Mouse (Mus musculus) cerebellum, postnatal 4 days (tissue): ENCODE results near the gene Banf2.

Experiments used
- DNase-seq, 2 experiments: peaks; one replicate each; pipeline ENCODE4 v3.0.0; 2022; ENCODE audit warnings: low spot score in 2 of 2, mixed read lengths in 1 of 2

Banf2 gene

DNA sequence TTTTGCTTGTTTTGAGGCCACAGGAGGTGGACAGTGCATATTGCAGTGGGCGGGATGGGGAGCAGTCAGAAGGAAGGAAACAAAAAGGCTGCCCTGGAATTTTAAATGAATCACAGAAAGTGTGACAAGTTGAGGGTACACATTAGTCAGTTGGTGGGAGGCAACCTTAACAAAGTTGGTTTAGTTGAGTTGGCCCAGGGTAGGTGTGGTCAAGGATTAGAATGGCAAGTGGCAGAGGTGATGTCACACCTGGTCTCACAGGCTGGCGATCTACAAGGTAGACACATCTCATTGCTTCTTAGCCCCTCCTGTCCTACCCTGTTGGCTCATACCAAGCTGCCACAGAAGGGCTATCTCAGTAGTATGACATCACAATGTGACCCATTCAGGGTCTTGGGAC lies at the start of gene Banf2:
TSS of gene Banf2 (plus strand) at position 396 of the 400 bp plus-strand sequence.
- no peak for DNase-seq

- no peak for DNase-seq
These were observed 49.4 kb upstream of the Banf2 start for GRCm38 (mm10) chr2:143983482-143983881.

DNA sequence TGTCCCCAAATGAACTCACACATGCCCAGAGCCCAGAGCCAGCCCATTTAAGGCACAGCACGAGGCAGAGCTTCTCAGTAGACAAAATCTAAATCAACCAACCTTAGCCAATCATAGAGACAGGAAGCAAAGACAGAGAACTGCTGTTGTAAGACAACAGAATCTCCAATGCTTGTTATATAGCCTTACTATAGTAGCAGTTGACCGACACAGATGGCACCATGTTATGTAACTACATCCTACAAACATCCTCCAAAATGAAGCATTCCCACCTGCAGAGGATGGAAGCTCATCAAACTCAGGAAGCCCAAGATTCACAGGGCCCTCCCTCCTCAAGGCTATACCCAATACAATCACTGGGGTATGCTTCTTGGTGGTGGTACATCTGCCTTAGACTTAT lies 45.4 kb upstream of the Banf2 start:
- no peak for DNase-seq

GRCm38 (mm10) chr2:143988016-143988415 lies 44.8 kb upstream of the Banf2 start:
- DNase-seq: no peak

- no peak for DNase-seq
These were observed 41.9 kb upstream of the Banf2 start for GRCm38 (mm10) chr2:143990997-143991396.

GRCm38 (mm10) chr2:143991964-143992672 lies 40.7 kb upstream of the Banf2 start:
- DNase-seq: no peak

DNA sequence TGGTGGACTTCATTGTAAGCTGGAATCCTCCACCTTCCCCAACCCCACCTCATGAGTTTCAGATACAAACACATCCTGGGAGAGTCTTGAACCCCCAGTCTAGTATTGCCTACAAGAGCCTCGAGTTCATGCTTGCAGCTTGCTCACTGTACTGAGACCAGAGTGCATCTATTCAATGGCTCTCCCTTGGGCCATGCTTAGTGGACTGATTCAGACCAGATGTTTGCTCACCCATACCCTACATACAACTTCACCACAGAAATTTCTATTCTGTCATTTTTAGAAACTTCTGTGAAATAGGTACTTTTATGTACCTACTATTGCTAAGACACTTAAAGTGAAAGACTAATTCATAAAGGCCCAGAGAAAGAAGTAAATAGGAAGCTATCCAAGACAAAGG lies 39.9 kb upstream of the Banf2 start:
- no peak for DNase-seq

- DNase-seq: no peak
These were observed 30.5 kb upstream of the Banf2 start for GRCm38 (mm10) chr2:144002229-144002984.

GRCm38 (mm10) chr2:144003544-144003943 lies 29.3 kb upstream of the Banf2 start:
- peak in 1 of 2 experiments; percentile 53 for DNase-seq

- no peak for DNase-seq
These were observed 27.5 kb upstream of the Banf2 start for GRCm38 (mm10) chr2:144005166-144005955.

DNA sequence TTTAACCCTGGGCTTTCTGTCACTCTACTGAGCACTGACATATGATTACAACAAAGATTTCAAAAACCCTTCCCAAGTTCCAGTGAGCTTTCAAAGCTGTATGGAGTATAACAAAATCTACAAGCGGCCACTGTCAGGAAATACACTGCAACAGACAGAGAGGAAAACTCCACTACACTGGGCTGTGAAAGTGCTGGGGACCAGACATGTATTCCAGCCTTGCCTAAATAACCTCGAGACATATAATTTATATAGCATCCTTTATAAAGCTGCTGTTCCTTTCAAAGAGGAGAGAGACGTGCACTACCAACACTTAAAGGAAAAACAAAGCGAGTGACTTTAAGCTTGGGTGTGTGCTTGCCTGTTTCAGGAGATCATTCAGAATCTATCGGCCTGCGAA lies 26.2 kb upstream of the Banf2 start:
- DNase-seq: no peak

DNA sequence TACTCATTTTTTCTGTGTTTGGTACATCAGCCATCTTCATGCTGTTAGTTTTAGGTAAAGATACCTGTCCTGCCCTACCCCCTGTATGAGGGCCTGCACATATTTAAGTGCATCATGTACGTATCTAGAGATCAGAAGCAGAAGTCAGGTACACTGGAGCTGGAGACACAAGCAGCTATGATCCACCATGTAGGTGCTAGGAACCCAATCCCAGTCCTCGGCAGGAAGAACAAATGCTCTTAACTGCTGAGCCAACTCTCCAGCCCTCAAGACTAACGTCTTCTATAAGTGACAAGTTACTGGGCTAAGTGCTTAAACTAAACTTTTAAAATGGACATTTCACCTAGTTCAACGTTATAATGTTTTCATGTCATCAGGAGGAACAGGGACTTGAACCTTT lies 25.6 kb upstream of the Banf2 start:
- no peak for DNase-seq

GRCm38 (mm10) chr2:144009081-144009480 lies 23.8 kb upstream of the Banf2 start:
- no peak for DNase-seq

DNA sequence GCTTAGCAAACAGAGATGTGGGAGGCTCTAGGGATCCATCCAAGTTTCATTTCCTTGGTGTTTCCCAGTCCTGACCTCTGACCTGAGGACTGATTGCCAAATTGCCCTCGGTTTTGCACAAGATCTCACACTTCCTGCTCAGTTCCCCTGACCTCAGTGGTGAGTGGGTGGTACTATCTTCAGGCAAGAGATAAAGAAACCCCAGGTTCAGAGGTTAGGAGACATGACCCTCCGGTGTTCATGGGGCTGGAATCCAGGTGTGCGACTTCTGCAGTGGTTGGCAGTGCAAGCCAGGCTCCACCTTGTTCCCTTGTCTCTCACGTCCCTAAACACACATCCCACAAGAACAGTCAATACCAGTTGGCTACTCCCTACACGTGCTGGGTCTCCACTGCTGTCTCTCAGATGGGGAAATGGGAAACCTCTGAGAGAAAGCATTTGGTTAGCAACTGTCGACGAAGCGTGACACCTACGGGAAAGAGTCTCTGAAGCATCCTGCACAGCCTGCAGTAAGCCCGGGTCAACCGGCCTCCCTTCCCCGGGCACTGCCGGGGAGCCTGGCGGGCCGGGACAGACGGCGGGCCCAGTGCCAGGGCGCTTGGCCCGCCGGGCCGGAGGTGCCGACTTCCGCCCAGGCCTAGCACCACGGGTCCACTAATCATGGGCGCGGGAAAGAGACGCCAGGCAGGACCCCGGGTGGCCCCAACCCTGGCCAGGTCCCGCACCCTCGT lies 23.1 kb upstream of the Banf2 start:
- DNase-seq: no peak

- DNase-seq: peak; percentile 60 to 79
These were observed 22.4 kb upstream of the Banf2 start for GRCm38 (mm10) chr2:144010282-144011044.

DNA sequence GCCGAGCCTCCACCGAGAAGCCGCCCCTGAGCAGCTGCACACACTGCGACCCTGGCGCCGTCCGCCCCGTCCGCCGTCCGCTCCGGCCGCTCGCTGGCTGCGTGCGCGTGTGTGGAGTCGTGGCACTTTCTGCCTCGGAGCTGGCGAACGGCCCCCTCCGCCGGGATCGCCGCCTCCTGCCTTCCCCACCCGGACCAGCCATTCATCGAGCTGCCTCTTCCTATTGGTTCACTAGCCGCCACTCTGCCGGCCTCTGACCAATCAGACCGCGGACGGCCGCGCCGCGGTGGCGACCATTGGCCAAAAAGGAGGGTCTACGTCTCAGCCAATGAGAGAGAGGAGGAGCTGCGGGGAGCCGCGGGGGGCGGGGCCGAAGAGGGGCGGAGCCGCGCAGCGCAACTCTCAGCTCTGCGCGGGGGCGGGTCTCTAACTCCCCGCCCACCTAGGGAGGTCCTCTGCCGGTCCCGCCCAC lies 21.7 kb upstream of the Banf2 start, which contains the start of gene Rrbp1:
TSS of gene Rrbp1 (minus strand) at position 184 of the 472 bp plus-strand sequence.
- DNase-seq: peak; percentile 98 to 99

GRCm38 (mm10) chr2:144014051-144014450 lies 18.8 kb upstream of the Banf2 start:
- peak in 1 of 2 experiments; percentile 30 for DNase-seq

DNA sequence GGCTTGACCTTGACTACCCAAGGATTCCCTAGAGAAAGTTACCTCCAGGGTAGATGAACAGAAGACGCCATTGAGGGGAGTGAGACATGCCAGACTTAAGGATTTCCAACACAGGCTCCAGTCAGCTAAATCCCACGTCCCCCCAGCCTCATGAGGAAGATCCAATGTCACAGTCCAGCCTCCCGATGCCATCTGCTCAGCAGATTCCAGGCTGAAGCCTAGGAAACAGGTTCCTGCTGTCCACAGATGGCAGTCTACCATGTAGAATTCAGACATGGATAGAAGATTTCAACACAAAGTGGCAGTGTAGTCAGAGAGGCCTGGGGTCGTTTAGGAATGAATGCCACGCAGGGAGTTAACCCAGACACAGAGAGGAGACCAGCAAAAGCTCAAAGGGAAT lies 18.4 kb upstream of the Banf2 start:
- peak in 1 of 2 experiments; percentile 36 for DNase-seq

- DNase-seq: no peak
These were observed 17.0 kb upstream of the Banf2 start for GRCm38 (mm10) chr2:144015861-144016260.

- no peak for DNase-seq
These were observed 12.9 kb upstream of the Banf2 start for GRCm38 (mm10) chr2:144019971-144020370.

- DNase-seq: no peak
These were observed 10.4 kb upstream of the Banf2 start for GRCm38 (mm10) chr2:144022441-144022840.
